Mouse (Mus musculus) ovary, adult 18-20 months (tissue): ENCODE data around the gene Zfp445.

Experiments
- DNase-seq: peaks from one replicate; pipeline ENCODE4 v3.0.0; 2022; ENCODE audit warnings: low spot score, mixed read lengths

Gene Zfp445

GRCm38 (mm10) chr9:122836126-122836525 lies 29.7 kb downstream of the Zfp445 start:
- no peak for DNase-seq

GRCm38 (mm10) chr9:122829826-122830380 lies 35.9 kb downstream of the Zfp445 start:
- DNase-seq: no peak

- DNase-seq: no peak
These were observed 39.1 kb downstream of the Zfp445 start for GRCm38 (mm10) chr9:122826743-122827142.

- no peak for DNase-seq
These were observed 42.3 kb downstream of the Zfp445 start for GRCm38 (mm10) chr9:122823374-122824017.

- no peak for DNase-seq
These were observed 50.5 kb downstream of the Zfp445 start for GRCm38 (mm10) chr9:122815239-122815851.

GRCm38 (mm10) chr9:122814775-122815174 lies 51.0 kb downstream of the Zfp445 start:
- no peak for DNase-seq

GRCm38 (mm10) chr9:122812386-122812785 lies 53.4 kb downstream of the Zfp445 start:
- no peak for DNase-seq

- DNase-seq: no peak
These were observed 55.6 kb downstream of the Zfp445 start for GRCm38 (mm10) chr9:122810212-122810611.

- no peak for DNase-seq
These were observed 58.6 kb downstream of the Zfp445 start for GRCm38 (mm10) chr9:122807186-122807585.

GRCm38 (mm10) chr9:122805845-122806341 lies 59.9 kb downstream of the Zfp445 start:
- DNase-seq: no peak

- peak; percentile 83 for DNase-seq
These were observed 60.6 kb downstream of the Zfp445 start, which contains the start of gene Tcaim for GRCm38 (mm10) chr9:122805053-122805844. TSS of gene Tcaim (plus strand) at chr9:122805539.
